Mouse (Mus musculus) heart, adult 2 months (tissue): ENCODE results near the gene Tas2r130. TPM values are rescaled to one million over a fixed set of nuclear protein-coding genes. Genes with fewer than 3 reads are reported as not detected.
"Not testable (repeated sequence)": the region's sequence is repeated elsewhere in the genome, so short reads cannot be mapped to it uniquely, and the experiment has no call there.

Experiments used
- DNase-seq, 2 experiments: peaks; one replicate each; pipeline ENCODE4 v3.0.0; 2021
- H3K27ac ChIP-seq: fragments of 200-600 bp; 2 replicates; pipeline ENCODE4 v1.8.1; 2022
- H3K27me3 ChIP-seq: fragments of 200-500 bp; 2 replicates; pipeline ENCODE4 v1.6.1; 2012; ENCODE audit warnings: mild to moderate bottlenecking, low read length, inconsistent platforms, mixed read lengths; ENCODE audit not compliant: control insufficient read depth, insufficient read depth
- H3K36me3 ChIP-seq: fragments of 200-500 bp; 2 replicates; pipeline ENCODE4 v1.6.1; 2012; ENCODE audit warnings: low read length, inconsistent platforms; ENCODE audit not compliant: control insufficient read depth, insufficient read depth
- H3K4me1 ChIP-seq: fragments of 200-500 bp; 2 replicates; pipeline ENCODE4 v1.6.1; 2011; ENCODE audit warnings: low read length; ENCODE audit not compliant: control insufficient read depth, insufficient read depth
- H3K4me3 ChIP-seq: fragments of 200-600 bp; 2 replicates; pipeline ENCODE4 v1.8.1; 2022
- H3K79me2 ChIP-seq: fragments of 200-500 bp; replicated peaks from 2 replicates; pipeline ENCODE4 v1.6.1; 2012; ENCODE audit warnings: mild to moderate bottlenecking, inconsistent platforms, low read length, moderate library complexity, mixed read lengths; ENCODE audit not compliant: control insufficient read depth, insufficient read depth
- H3K9ac ChIP-seq: fragments of 200-500 bp; 2 replicates; pipeline ENCODE4 v1.6.1; 2012; ENCODE audit warnings: low read depth, mild to moderate bottlenecking, control low read depth, inconsistent platforms, low read length, mixed read lengths
- CTCF ChIP-seq: fragments of 200-600 bp; IDR thresholded peaks from 2 replicates; pipeline ENCODE4 v1.8.1; 2022; ENCODE audit warnings: antibody characterized with exemption, mild to moderate bottlenecking, moderate library complexity
- EP300 ChIP-seq: fragments of 200-500 bp; IDR thresholded peaks from 2 replicates; pipeline ENCODE4 v1.6.1; 2011; ENCODE audit warnings: low read depth, low read length, control low read depth; ENCODE audit not compliant: insufficient read depth
- POLR2A ChIP-seq: fragments of 200-500 bp; IDR thresholded peaks from 2 replicates; pipeline ENCODE4 v1.6.1; 2011; ENCODE audit warnings: mild to moderate bottlenecking, low read depth, low read length, control low read depth; ENCODE audit not compliant: insufficient read depth
- WGBS: fragments of 180-500 bp; shearing (Covaris S2); methylation state at CpG from one replicate; pipeline ENCODE4 v1.1.7; 2018; 5-methylcytosine and 5-hydroxymethylcytosine counted together
- intact Hi-C: fragments of 180-260 bp; cut with DNase I; formaldehyde crosslinking; loops from one replicate; pipeline ENCODE4 v1.15.1; 2025
- long read RNA-seq: library from polyadenylated mRNA; stranded (forward); transcript quantifications from one replicate; pipeline ENCODE4 v2.0.0, GENCODE M21; 2021
- polyA plus RNA-seq: library from polyadenylated mRNA; depleted of rRNA; stranded (reverse); fragments of >200 nt; gene quantifications from 2 replicates; pipeline ENCODE4 v1.2.3, GENCODE M21; 2012; rRNA removed
- total RNA-seq, 2 experiments: library from RNA; stranded (reverse); gene quantifications; 2 replicates each; pipeline ENCODE4 v1.2.3; 2021

The Tas2r130 gene
- total RNA-seq (not detected), polyA plus RNA-seq (not detected in 2 replicates)
- long read RNA-seq: 0 reads

DNA sequence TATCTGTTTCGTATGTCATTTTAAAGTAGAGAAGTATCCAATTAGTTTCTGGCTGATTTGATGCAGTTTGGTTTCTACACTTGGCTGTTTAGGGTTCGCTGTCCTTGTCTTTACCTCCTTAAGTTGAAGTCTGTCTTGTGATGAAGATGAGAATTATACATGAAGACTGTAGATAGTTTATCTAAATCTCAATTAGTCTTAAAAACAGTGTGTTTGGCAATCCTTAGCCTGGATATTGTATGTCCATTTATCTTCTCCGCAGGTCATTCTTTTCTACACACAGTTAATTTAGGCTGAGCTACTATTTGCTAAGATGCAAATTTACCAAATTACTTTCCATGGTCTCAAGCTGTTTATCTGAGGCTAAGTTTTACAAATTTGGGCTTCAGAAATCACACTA, at the start of gene Tas2r130:
Tas2r130 (minus strand) TSS at position 101 of the 400 bp plus-strand sequence.
- Histone ChIP-seq H3K27me3 (no peaks in the 10 kb centered on the region), H3K4me3 (no peak within 1 kb of the TSS), H3K79me2 (no peaks in the 10 kb centered on the region), H3K9ac (no peak within 1 kb of the TSS), H3K27ac (no peak within 1 kb of the TSS), H3K4me1 (no peaks in the 10 kb centered on the region), H3K36me3 (no peaks in the 10 kb centered on the region)
- TF ChIP-seq CTCF: no peak
- no peak for TF ChIP-seq POLR2A
- no peak for TF ChIP-seq EP300
- no peak for DNase-seq
- 57% methylated on average over 3 of the region's 3 CpGs for WGBS
- intact Hi-C loops: no loop called here

- DNase-seq: no peak
- Histone ChIP-seq H3K4me1 (no peaks in the 10 kb centered on the region), H3K9ac (no peak within 1 kb of the TSS), H3K27ac (no peak within 1 kb of the TSS), H3K4me3 (no peak within 1 kb of the TSS), H3K79me2 (no peaks in the 10 kb centered on the region), H3K27me3 (no peaks in the 10 kb centered on the region), H3K36me3 (no peaks in the 10 kb centered on the region)
- intact Hi-C loops: no loop called here
- no peak for TF ChIP-seq CTCF
- WGBS: 55% methylated on average over 3 of the region's 3 CpGs
These were observed 48.1 kb upstream of the Tas2r130 start, which contains the start of gene Tas2r106 for GRCm38 (mm10) chr6:131678786-131679185. Gene Tas2r106 (minus strand): TSS chr6:131678886.

DNA sequence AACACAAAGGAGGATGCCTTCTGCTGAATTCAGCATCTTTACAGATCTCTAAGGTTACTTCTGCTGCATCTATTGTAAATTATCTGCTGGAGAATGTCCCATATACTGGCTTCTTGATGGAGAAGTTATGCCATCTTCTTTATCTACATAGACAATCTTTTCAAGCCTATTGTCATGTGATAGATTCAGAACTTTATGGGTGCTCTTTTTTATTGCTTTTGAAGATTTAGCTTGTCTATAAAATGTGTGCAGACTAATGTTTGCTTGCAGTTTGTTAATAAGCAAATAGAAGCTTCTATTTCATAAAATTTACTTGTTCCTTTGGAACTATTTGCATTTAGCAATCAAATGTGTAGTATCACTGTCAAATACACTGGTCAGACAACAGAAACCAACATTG, 29.3 kb upstream of the Tas2r130 start, which contains the start of gene Tas2r107:
Tas2r107 (minus strand) TSS at position 101 of the 400 bp plus-strand sequence.
- DNase-seq: no peak
- Histone ChIP-seq H3K36me3 (no peaks in the 10 kb centered on the region), H3K4me3 (no peak within 1 kb of the TSS), H3K79me2 (no peaks in the 10 kb centered on the region), H3K9ac (no peak within 1 kb of the TSS), H3K27ac (no peak within 1 kb of the TSS), H3K4me1 (no peaks in the 10 kb centered on the region), H3K27me3 (no peaks in the 10 kb centered on the region)
- intact Hi-C loops: no loop called here
- TF ChIP-seq POLR2A (no peak), EP300 (no peak), CTCF (no peak)

DNA sequence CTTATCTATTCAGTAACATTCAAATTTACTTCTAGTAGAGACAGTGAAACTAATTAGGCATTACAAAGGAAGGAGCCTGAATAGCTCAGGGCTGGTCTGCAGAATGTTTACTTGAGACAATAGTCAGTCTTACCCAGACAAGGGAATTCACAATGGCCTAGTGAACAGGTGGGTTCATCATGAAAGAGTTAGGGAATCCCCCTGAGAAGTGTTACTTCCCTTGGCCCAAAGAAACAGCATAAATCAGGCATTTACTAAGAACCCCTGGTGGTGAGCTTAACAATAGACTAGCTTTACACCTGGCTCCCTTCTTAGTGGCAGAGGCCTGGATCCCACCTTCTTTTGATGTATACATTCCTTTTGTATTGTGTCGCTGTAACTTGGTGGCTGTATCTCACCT, 20.8 kb downstream of the Tas2r130 start:
- H3K9ac ChIP-seq, intact Hi-C loops: not testable (repeated sequence)

DNA sequence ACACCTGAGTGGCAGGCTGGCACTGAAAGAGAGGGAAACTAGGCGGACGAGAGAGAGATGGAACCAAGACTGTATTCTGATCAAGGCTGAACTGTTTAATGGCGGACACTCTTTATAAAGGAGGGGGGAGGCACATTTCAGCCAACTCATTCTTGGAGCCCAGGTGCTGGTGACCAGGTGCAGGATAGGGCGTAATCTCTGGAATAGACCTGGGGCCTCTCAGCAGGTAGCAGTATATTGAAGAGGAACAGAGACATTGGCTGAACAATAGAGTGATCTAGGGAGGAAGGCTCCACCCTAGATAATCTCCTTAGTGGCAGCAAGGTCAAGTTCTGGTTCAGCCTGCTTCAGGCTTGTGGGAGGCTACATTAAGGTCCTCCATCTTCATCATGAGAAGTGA, 25.9 kb downstream of the Tas2r130 start:
- 88% methylated on average over 4 of the region's 4 CpGs for whole genome bisulfite sequencing

More for the DNA sequence above, 20.8 kb downstream of the Tas2r130 start:
- WGBS: 71% methylated on average over 1 of the region's 1 CpGs
- not testable (repeated sequence) for H3K4me1 ChIP-seq, H3K36me3 ChIP-seq, DNase-seq, H3K4me3 ChIP-seq, H3K27me3 ChIP-seq, H3K79me2 ChIP-seq, H3K27ac ChIP-seq

More for the DNA sequence above, 25.9 kb downstream of the Tas2r130 start:
- H3K79me2 ChIP-seq: no peaks in the 10 kb centered on the region
- no peak overlapping the region for H3K27ac ChIP-seq
- H3K4me1 ChIP-seq: no peaks in the 10 kb centered on the region
- no peaks in the 10 kb centered on the region for H3K27me3 ChIP-seq
- intact Hi-C loops: no loop called here
- H3K36me3 ChIP-seq: no peaks in the 10 kb centered on the region
- H3K9ac ChIP-seq: no peak overlapping the region
- TF ChIP-seq POLR2A (no peak), EP300 (no peak), CTCF (no peak)
- no peak overlapping the region for H3K4me3 ChIP-seq
- DNase-seq: no peak

Other genes starting within 250 kb of the Tas2r130 start
- 100 to 1,000 TPM; 246 to 262 TPM for gene Ybx3, start 242.4 kb downstream of the Tas2r130 start, total RNA-seq
- 72.1 and 87.2 TPM in 2 replicates for gene Ybx3, start 242.4 kb downstream of the Tas2r130 start, polyA plus RNA-seq
- not detected for gene 5430401F13Rik, start 144.5 kb downstream of the Tas2r130 start, total RNA-seq
- gene 5430401F13Rik, start 144.5 kb downstream of the Tas2r130 start, polyA plus RNA-seq: not detected in 2 replicates
- gene Gm6619, start 144.5 kb downstream of the Tas2r130 start, total RNA-seq: not detected
- gene Gm6619, start 144.5 kb downstream of the Tas2r130 start, polyA plus RNA-seq: not detected in 2 replicates
- gene Tas2r107, start 29.2 kb upstream of the Tas2r130 start, total RNA-seq: not detected
- gene Tas2r107, start 29.2 kb upstream of the Tas2r130 start, polyA plus RNA-seq: not detected in 2 replicates
- gene Tas2r106, start 48.0 kb upstream of the Tas2r130 start, total RNA-seq: not detected
- not detected in 2 replicates for gene Tas2r106, start 48.0 kb upstream of the Tas2r130 start, polyA plus RNA-seq
- not detected for gene Tas2r104, start 54.8 kb upstream of the Tas2r130 start, total RNA-seq
- not detected in 2 replicates for gene Tas2r104, start 54.8 kb upstream of the Tas2r130 start, polyA plus RNA-seq
- not detected for gene Tas2r105, start 56.6 kb upstream of the Tas2r130 start, total RNA-seq
- not detected in 2 replicates for gene Tas2r105, start 56.6 kb upstream of the Tas2r130 start, polyA plus RNA-seq
- not detected for gene Tas2r114, start 59.2 kb upstream of the Tas2r130 start, total RNA-seq
- not detected in 2 replicates for gene Tas2r114, start 59.2 kb upstream of the Tas2r130 start, polyA plus RNA-seq